ENCODE assay signal across 22 mouse cellular contexts in the genomic region with DNA sequence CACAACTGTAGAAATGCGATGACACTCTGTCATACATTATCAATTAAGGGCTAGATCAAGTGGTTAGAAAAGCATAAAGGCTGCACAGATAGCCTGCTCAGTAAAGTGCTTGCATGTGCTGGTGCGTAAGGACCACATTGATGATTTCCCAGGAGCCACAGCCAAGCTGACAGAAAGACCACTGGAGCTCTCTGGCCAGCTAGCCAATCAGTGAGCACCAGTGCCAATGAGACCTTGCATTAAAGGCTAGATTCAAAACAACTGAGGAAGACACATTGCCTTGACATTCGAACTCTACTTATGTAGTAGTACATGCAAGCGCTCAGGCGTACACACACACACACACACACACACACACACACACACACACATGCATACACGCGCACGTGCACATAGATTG.
DNase-seq lines count a peak whose midpoint lies in the region; ATAC-seq and TF ChIP-seq lines count a peak whose summit lies in the region.
"Had no signal": no experiment of that assay in that cellular context is flagged by ENCODE, and none has a peak within 500 bp of the region (broad histone marks: within the 10 kb centered on the region; RNA-seq: fewer than 3 reads in every experiment).

No protein-coding gene starts in this region.

- H3K27me3 ChIP-seq in midbrain, embryonic 11.5 days (ENCODE audit: control insufficient read depth, insufficient read depth, low read length), result no peaks in the 10 kb centered on the region
- no peaks in the 10 kb centered on the region for H3K27me3 ChIP-seq in midbrain, postnatal 0 days (ENCODE audit: insufficient read depth, low read length)
- H3K27me3 ChIP-seq in embryonic facial prominence, embryonic 12.5 days, result no peaks in the 10 kb centered on the region
- H3K27me3 ChIP-seq: CH12.LX; embryonic facial prominence, embryonic 13.5 days; forebrain, embryonic 13.5 days; heart, embryonic 15.5 days; hindbrain, embryonic 13.5 days; intestine, embryonic 15.5 days had no signal

- H3K9ac ChIP-seq in midbrain, embryonic 11.5 days (ENCODE audit: low read length), result no peak overlapping the region
- no peak overlapping the region for H3K9ac ChIP-seq in midbrain, postnatal 0 days (replicated peaks; ENCODE audit: low read length, poor library complexity, severe bottlenecking)
- no peak overlapping the region for H3K9ac ChIP-seq in embryonic facial prominence, embryonic 12.5 days
- H3K9ac ChIP-seq: embryonic facial prominence, embryonic 13.5 days; forebrain, embryonic 13.5 days; forebrain, postnatal 0 days; heart, embryonic 15.5 days; hindbrain, embryonic 13.5 days; intestine, embryonic 15.5 days had no signal

- H3K4me3 ChIP-seq in midbrain, embryonic 11.5 days (ENCODE audit: low read depth, low read length), result no peak overlapping the region
- no peak overlapping the region for H3K4me3 ChIP-seq in midbrain, postnatal 0 days (ENCODE audit: low read depth, low read length)
- H3K4me3 ChIP-seq in embryonic facial prominence, embryonic 12.5 days, result no peak overlapping the region
- H3K4me3 ChIP-seq: embryonic facial prominence, embryonic 13.5 days; forebrain, embryonic 13.5 days; heart, adult 2 months; hindbrain, embryonic 13.5 days; intestine, embryonic 15.5 days had no signal

- WGBS in midbrain, embryonic 11.5 days, result 88% methylated on average over 8 of the region's 8 CpGs
- 88% methylated on average over 8 of the region's 8 CpGs for WGBS in midbrain, postnatal 0 days
- WGBS in embryonic facial prominence, embryonic 12.5 days, result 80% methylated on average over 8 of the region's 8 CpGs

- no peak overlapping the region for H3K4me2 ChIP-seq in midbrain, embryonic 11.5 days
- no peak overlapping the region for H3K4me2 ChIP-seq in midbrain, postnatal 0 days (ENCODE audit: low read depth, low read length, poor library complexity, severe bottlenecking)
- no peak overlapping the region for H3K4me2 ChIP-seq in embryonic facial prominence, embryonic 12.5 days (replicated peaks)
- H3K4me2 ChIP-seq: embryonic facial prominence, embryonic 13.5 days; forebrain, embryonic 13.5 days; hindbrain, embryonic 13.5 days; intestine, embryonic 15.5 days had no signal

- H3K36me3 ChIP-seq in midbrain, embryonic 11.5 days (ENCODE audit: control insufficient read depth, insufficient read depth, low read length), result no peaks in the 10 kb centered on the region
- no peaks in the 10 kb centered on the region for H3K36me3 ChIP-seq in midbrain, postnatal 0 days (ENCODE audit: insufficient read depth, low read length)
- no peaks in the 10 kb centered on the region for H3K36me3 ChIP-seq in embryonic facial prominence, embryonic 12.5 days
- H3K36me3 ChIP-seq: embryonic facial prominence, embryonic 13.5 days; heart, embryonic 15.5 days; hindbrain, embryonic 13.5 days; intestine, embryonic 15.5 days had no signal

- TF ChIP-seq CTCF in midbrain, postnatal 0 days (IDR thresholded peaks at IDR 0.05), result no peak

- peak; percentile 15 for DNase-seq in embryo, embryonic 10.5 days (ENCODE audit: low spot score)
- DNase-seq in embryo, embryonic 9.5 days (ENCODE audit: extremely low spot score), result no peak
- no peak for DNase-seq in midbrain, embryonic 11.5 days (ENCODE audit: low spot score, missing footprints)
- no peak for DNase-seq in midbrain, postnatal 0 days (ENCODE audit: low spot score)
- DNase-seq in retina, postnatal 1 day, result peak; percentile 74
- no peak for DNase-seq in layer of hippocampus, postnatal 36 days
- DNase-seq: adrenal gland, adult 2 months; adrenal gland, postnatal 25 days; cerebellum, adult 18-20 months; cerebellum, postnatal 14 days; forebrain, postnatal 0 days; gastrocnemius, postnatal 14 days; heart, adult 2 months; heart, postnatal 14 days had no signal

- peak; percentile 38 for ATAC-seq in midbrain, embryonic 11.5 days (ENCODE audit: low FRiP score)
- ATAC-seq in midbrain, postnatal 0 days (ENCODE audit: low FRiP score), result no peak
- 0 out of 2 replicates have a peak, but pooled peaks have one; percentile 41 for ATAC-seq in embryonic facial prominence, embryonic 12.5 days (ENCODE audit: insufficient number of reproducible peaks, insufficient read depth, low FRiP score, low TSS enrichment)
- ATAC-seq: forebrain, embryonic 13.5 days; forebrain, postnatal 0 days; intestine, embryonic 15.5 days; Patski had no signal

- H3K4me1 ChIP-seq in midbrain, embryonic 11.5 days (ENCODE audit: control insufficient read depth, insufficient read depth, low read length), result no peaks in the 10 kb centered on the region
- H3K4me1 ChIP-seq in midbrain, postnatal 0 days (ENCODE audit: insufficient read depth, low read length), result no peaks in the 10 kb centered on the region
- peaks cover 4% of the 10 kb centered on the region; the same call in 1 of the 2 replicates for H3K4me1 ChIP-seq in embryonic facial prominence, embryonic 12.5 days
- H3K4me1 ChIP-seq: forebrain, embryonic 13.5 days; intestine, embryonic 15.5 days had no signal

- no peak overlapping the region for H3K27ac ChIP-seq in midbrain, embryonic 11.5 days (ENCODE audit: low read depth, low read length)
- no peak overlapping the region for H3K27ac ChIP-seq in midbrain, postnatal 0 days (ENCODE audit: low read depth, low read length)
- no peak overlapping the region for H3K27ac ChIP-seq in embryonic facial prominence, embryonic 12.5 days
- H3K27ac ChIP-seq: embryonic facial prominence, embryonic 13.5 days; forebrain, embryonic 13.5 days; heart, adult 2 months; heart, embryonic 15.5 days; hindbrain, embryonic 13.5 days; intestine, embryonic 15.5 days had no signal

- no peaks in the 10 kb centered on the region for H3K9me3 ChIP-seq in midbrain, embryonic 11.5 days (ENCODE audit: control insufficient read depth, low read length)
- no peaks in the 10 kb centered on the region for H3K9me3 ChIP-seq in midbrain, postnatal 0 days (ENCODE audit: low read length)
- H3K9me3 ChIP-seq in embryonic facial prominence, embryonic 12.5 days, result no peaks in the 10 kb centered on the region
- H3K9me3 ChIP-seq: embryonic facial prominence, embryonic 13.5 days; forebrain, embryonic 13.5 days; heart, embryonic 15.5 days; intestine, embryonic 15.5 days had no signal

Comparison
In these comparisons a context has a peak if more than half of its experiments do, and no peak if none do; other contexts are left out.
1. DNase-seq: peak in embryo, embryonic 10.5 days (single experiment) and retina, postnatal 1 day (single experiment); none in embryo, embryonic 9.5 days (single experiment), midbrain, embryonic 11.5 days (single experiment), midbrain, postnatal 0 days (single experiment) and layer of hippocampus, postnatal 36 days (0 of 2).